Comparison of ENCODE assay signal across 8 mouse cellular contexts in the genomic region with DNA sequence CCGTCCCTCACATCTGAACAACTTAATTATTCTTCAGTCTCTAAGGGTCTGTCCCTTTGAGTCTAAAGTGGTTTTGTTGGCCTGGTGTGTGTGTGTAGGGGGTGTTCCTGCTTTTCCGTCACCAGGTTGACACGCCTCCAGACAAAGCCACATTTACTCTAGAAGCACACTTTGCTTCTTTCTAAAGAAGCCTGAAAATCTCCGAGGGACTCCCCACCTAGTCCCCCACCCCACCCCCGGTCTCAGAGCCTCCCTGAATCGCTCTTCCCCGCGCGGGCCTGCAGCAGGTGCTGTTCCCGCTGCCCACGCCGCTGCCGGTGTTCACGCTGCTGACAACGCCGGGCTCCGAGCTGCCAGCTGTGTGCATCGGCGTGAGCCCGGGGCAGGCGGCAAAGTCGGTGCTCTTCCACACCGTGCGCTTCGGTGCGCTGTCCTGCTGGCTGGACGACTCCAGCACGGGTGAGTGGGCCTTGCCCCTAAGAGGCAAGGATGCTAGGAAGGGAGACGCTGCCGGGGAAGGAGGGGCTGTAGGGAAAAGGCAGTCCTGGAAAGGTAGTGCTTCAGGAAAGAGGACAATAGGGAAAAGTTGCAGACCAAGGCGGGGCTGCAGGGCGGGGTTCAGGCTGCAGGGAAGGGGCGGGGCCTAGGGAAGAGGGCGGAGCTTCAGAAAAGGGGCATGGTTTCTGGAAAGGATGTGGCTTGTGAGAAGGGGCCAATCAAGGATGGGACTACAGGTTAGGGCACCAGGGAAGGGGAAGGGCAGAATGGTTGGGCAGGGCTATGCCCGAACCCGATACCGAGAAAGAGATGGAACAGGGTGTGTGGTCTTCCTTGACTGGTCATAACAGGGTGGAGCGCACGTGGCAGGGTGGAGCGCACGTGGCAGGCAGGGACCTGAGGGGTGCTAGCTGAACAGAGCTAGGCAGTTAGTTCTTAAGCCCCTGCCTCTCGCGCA. TPM values are rescaled to one million over a fixed set of nuclear protein-coding genes. Genes with fewer than 3 reads are reported as not detected.
DNase-seq lines count a peak whose midpoint lies in the region; ATAC-seq and TF ChIP-seq lines count a peak whose summit lies in the region.

No protein-coding gene starts in this region.

- H3K27ac ChIP-seq in intestine, postnatal 0 days (ENCODE audit: low read depth, low read length): no peak overlapping the region; the same call in 1 of the 2 replicates
- H3K27ac ChIP-seq in liver, embryonic 15.5 days (replicated peaks): peak overlapping the region; percentile 53
- H3K27ac ChIP-seq in stomach, postnatal 0 days (replicated peaks): no peak overlapping the region; the same call in 1 of the 2 replicates

- H3K9ac ChIP-seq in intestine, postnatal 0 days (ENCODE audit: low read depth, low read length): peak overlapping the region; percentile 55
- H3K9ac ChIP-seq in liver, embryonic 15.5 days: peak overlapping the region; percentile 39; the same call in 1 of the 2 replicates
- H3K9ac ChIP-seq in stomach, postnatal 0 days (ENCODE audit: low read length): peak overlapping the region; percentile 65

- H3K4me1 ChIP-seq in intestine, postnatal 0 days (replicated peaks; ENCODE audit: control insufficient read depth, insufficient read depth, low read length): no peaks in the 10 kb centered on the region
- H3K4me1 ChIP-seq in liver, embryonic 15.5 days (replicated peaks): peaks cover 28% of the 10 kb centered on the region
- H3K4me1 ChIP-seq in stomach, postnatal 0 days (replicated peaks; ENCODE audit: control insufficient read depth, insufficient read depth): peaks cover 3% of the 10 kb centered on the region; the same call in 1 of the 2 replicates

- H3K36me3 ChIP-seq in intestine, postnatal 0 days (ENCODE audit: control insufficient read depth, insufficient read depth): no peaks in the 10 kb centered on the region
- no peaks in the 10 kb centered on the region for H3K36me3 ChIP-seq in liver, embryonic 15.5 days (replicated peaks)
- H3K36me3 ChIP-seq in stomach, postnatal 0 days (ENCODE audit: control insufficient read depth, insufficient read depth, low read length): no peaks in the 10 kb centered on the region

- peak; percentile 31 to 72 for DNase-seq in adrenal gland, adult (ENCODE audit: inconsistent age in 2 of 2, low spot score in 1 of 2)
- no peak for DNase-seq in adrenal gland, adult 8-10 months
- peak; percentile 90 for DNase-seq in embryo, embryonic 10.5 days (ENCODE audit: low spot score)
- peak; percentile 49 to 55 for DNase-seq in heart, adult 18-20 months
- peak; percentile 87 for DNase-seq in neural tube, embryonic 10.5 days (ENCODE audit: extremely low spot score, low spot score)
- peak; percentile 91 for DNase-seq in stomach, postnatal 0 days (ENCODE audit: low spot score)

- H3K4me2 ChIP-seq in intestine, postnatal 0 days (replicated peaks; ENCODE audit: low read depth): peak overlapping the region; percentile 91
- H3K4me2 ChIP-seq in liver, embryonic 15.5 days: peak overlapping the region; percentile 81
- H3K4me2 ChIP-seq in stomach, postnatal 0 days (replicated peaks; ENCODE audit: low read depth): peak overlapping the region; percentile 77

- peak overlapping the region; percentile 40 for H3K4me3 ChIP-seq in intestine, postnatal 0 days (ENCODE audit: low read depth, low read length)
- peak overlapping the region; percentile 52 for H3K4me3 ChIP-seq in liver, embryonic 15.5 days (replicated peaks)
- H3K4me3 ChIP-seq in stomach, postnatal 0 days (ENCODE audit: low read depth, low read length): peak overlapping the region; percentile 45

- TF ChIP-seq EP300 in stomach, postnatal 0 days (optimal IDR thresholded peaks at IDR 0.05): no peak

- no peaks in the 10 kb centered on the region for H3K9me3 ChIP-seq in intestine, postnatal 0 days (ENCODE audit: control insufficient read depth)
- no peaks in the 10 kb centered on the region for H3K9me3 ChIP-seq in liver, embryonic 15.5 days (replicated peaks)
- no peaks in the 10 kb centered on the region for H3K9me3 ChIP-seq in stomach, postnatal 0 days (ENCODE audit: control insufficient read depth, low read length)

- WGBS in intestine, postnatal 0 days: 4% methylated on average over 43 of the region's 43 CpGs
- 5% methylated on average over 43 of the region's 43 CpGs for WGBS in liver, embryonic 15.5 days (ENCODE audit: insufficient replicate concordance)
- WGBS in stomach, postnatal 0 days: 5% methylated on average over 43 of the region's 43 CpGs

- no peaks in the 10 kb centered on the region for H3K27me3 ChIP-seq in intestine, postnatal 0 days (replicated peaks; ENCODE audit: control insufficient read depth, insufficient read depth, low read length)
- 0 out of 2 replicates have a peak, but pooled peaks cover 3% of the 10 kb centered on the region for H3K27me3 ChIP-seq in liver, embryonic 15.5 days
- no peaks in the 10 kb centered on the region for H3K27me3 ChIP-seq in stomach, postnatal 0 days (ENCODE audit: control insufficient read depth, insufficient read depth, low read length)

- no peak for TF ChIP-seq CTCF in intestine, postnatal 0 days (IDR thresholded peaks at IDR 0.05; ENCODE audit: low read depth)
- no peak for TF ChIP-seq CTCF in stomach, postnatal 0 days (IDR thresholded peaks at IDR 0.05; ENCODE audit: low read depth)

- ATAC-seq in intestine, postnatal 0 days: peak; percentile 51
- ATAC-seq in liver, embryonic 15.5 days (ENCODE audit: insufficient read depth): peak; percentile 93
- ATAC-seq in stomach, postnatal 0 days (ENCODE audit: low FRiP score, low TSS enrichment): peak; percentile 88

RNA-seq across cellular contexts. Expression of gene Map4k1, which starts 19.1 kb away (rescaled TPM):
- 1 to 10 TPM; 1.4 to 3.9 (median 1.8) TPM for total RNA-seq in adrenal gland, adult 8-10 months (2022)
- total RNA-seq in heart, adult 18-20 months (2021): 1 to 10 TPM in 1 of 2 experiments, under 1 TPM in 1; 0.45 to 4.2 TPM
- 1.5 and 1.6 TPM in 2 replicates for polyA plus RNA-seq in intestine, postnatal 0 days (2015; fragmentation: Nextera tagmentation; extraction: Ambion mirVana)
- 21.6 and 26.3 TPM in 2 replicates for polyA plus RNA-seq in liver, embryonic 15.5 days (2015; fragmentation: Nextera tagmentation; extraction: Ambion mirVana)
- 3.0 and 3.6 TPM in 2 replicates for polyA plus RNA-seq in stomach, postnatal 0 days (2015; fragmentation: Nextera tagmentation; extraction: Ambion mirVana)

RNA-seq across cellular contexts. Expression of gene Eif3k, which starts 19.3 kb away (rescaled TPM):
- 100 to 1,000 TPM; 232 to 255 (median 240) TPM for total RNA-seq in adrenal gland, adult 8-10 months (2022)
- total RNA-seq in heart, adult 18-20 months (2021): 100 to 1,000 TPM; 166 to 176 TPM
- 282 and 286 TPM in 2 replicates for polyA plus RNA-seq in intestine, postnatal 0 days (2015; fragmentation: Nextera tagmentation; extraction: Ambion mirVana)
- polyA plus RNA-seq in liver, embryonic 15.5 days (2015; fragmentation: Nextera tagmentation; extraction: Ambion mirVana): 209 and 222 TPM in 2 replicates
- 294 and 295 TPM in 2 replicates for polyA plus RNA-seq in stomach, postnatal 0 days (2015; fragmentation: Nextera tagmentation; extraction: Ambion mirVana)

RNA-seq across cellular contexts. Expression of gene Actn4, which starts 38.8 kb away (rescaled TPM):
- 100 to 1,000 TPM; 184 to 285 (median 233) TPM for total RNA-seq in adrenal gland, adult 8-10 months (2022)
- total RNA-seq in heart, adult 18-20 months (2021): 10 to 100 TPM; 64.7 to 66.4 TPM
- polyA plus RNA-seq in intestine, postnatal 0 days (2015; fragmentation: Nextera tagmentation; extraction: Ambion mirVana): 293 and 319 TPM in 2 replicates
- 126 and 147 TPM in 2 replicates for polyA plus RNA-seq in liver, embryonic 15.5 days (2015; fragmentation: Nextera tagmentation; extraction: Ambion mirVana)
- 216 and 227 TPM in 2 replicates for polyA plus RNA-seq in stomach, postnatal 0 days (2015; fragmentation: Nextera tagmentation; extraction: Ambion mirVana)
